Mouse (Mus musculus): ENCODE results near the gene Slc35f4.

- TF ChIP-seq POLR2A (IDR thresholded peaks at IDR 0.05; ENCODE audit: borderline replicate concordance, insufficient read depth, low read length) (no peak), CTCF (IDR thresholded peaks at IDR 0.05; ENCODE audit: borderline replicate concordance, insufficient read depth, low read depth, low read length) (no peak)
These were observed 224.7 kb downstream of the Slc35f4 start for GRCm38 (mm10) chr14:49300981-49301619.
